Mouse (Mus musculus): ENCODE measurements around the gene Arl15.

The Arl15 gene

DNA sequence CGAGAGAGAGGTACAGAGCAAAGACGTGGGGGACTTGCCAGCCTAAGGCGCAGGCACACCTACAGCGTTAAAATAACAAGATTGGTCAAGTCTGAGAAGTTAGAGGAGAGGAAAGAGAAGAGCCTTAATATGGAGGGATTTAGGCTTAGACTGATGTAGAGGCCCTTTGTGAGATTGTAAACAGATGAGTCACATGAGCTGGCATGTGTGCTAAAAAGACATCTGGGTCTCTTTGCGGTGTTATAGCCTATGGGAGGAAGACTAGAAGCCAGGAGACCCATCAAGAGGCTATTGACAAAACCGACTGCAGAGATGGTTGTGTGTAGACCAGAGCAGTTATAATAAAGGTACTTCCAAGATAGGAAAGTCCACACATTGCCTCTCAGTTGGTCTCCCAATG, 296.5 kb downstream of the Arl15 start:
- DNase-seq (ENCODE audit: low read depth in 1 of 2, low spot score in 2 of 2) = no peak

DNA sequence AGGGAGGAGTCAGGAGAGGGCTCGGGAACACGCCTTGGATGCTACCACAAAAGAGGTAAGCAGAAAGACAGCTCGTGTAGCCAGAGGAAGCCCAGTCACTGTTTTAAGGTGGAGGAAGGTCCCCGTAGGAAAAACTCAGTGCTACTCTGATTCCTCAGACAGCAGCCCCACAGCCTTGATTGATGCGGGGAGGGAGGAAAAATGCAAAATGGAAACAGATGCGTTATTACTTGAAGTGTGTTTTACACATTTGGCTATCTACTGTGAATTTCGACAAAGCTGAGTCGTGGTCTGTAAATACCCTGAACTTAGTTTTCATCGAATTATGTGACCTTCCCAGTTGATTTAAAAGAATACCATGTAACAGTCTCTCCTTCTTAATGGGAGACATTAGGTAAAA, 296.9 kb downstream of the Arl15 start:
- no peak for DNase-seq (ENCODE audit: low read depth in 1 of 2, low spot score in 2 of 2)

DNA sequence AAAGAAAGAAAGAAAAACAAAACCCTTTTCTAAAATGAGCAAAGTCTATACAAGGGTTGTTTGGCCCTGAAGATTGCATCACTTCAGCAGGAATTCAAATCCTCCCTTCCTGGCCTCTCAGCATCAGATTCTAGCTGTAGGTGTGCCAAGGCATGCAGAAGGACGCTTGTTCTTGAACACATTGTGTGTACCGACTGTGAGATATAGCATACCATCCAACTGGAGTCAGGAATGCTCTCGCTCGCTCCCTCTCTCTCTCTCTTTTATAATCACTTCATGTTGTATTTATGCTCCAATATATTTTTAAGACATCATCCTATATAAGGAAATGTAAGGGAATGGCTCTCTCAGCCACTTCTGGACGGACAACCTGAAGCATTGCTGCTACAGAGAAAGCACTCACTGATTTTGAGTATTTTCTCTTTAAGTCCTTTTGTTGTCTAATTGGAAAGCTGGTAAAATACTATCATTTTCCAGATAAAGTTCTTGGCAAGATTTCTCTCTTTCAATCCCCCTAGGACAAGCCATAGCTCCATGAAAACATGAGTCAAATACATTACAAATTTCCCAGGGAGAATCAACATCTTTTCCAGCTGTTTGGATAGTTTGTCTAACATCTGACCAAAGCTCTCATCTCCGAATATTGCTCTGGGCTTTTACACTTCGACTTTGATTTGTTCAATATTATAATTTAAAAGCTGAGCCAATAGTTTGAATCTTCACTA, 300.0 kb downstream of the Arl15 start:
- no peak for DNase-seq (ENCODE audit: low read depth in 1 of 2, low spot score in 2 of 2)

DNA sequence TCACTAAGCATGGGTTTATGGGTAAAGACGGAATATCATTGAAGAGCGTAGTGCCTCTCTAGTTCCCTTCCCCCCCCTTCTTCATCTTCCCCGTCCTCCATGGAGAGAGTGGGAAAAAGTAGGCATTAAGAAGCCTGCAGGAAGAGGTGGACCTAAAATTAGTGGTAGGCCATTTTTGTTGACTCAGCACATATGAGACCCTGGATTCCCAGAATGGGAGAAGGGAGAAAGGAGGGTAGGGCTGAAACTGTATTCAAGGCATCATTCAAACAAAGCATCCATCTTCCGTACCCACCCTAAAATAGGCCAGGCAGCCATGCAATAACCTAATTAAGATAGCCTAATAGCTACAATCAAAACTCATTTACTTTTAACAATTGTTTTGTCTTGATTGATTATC, 301.1 kb downstream of the Arl15 start:
- no peak for DNase-seq (ENCODE audit: low read depth in 1 of 2, low spot score in 2 of 2)

DNA sequence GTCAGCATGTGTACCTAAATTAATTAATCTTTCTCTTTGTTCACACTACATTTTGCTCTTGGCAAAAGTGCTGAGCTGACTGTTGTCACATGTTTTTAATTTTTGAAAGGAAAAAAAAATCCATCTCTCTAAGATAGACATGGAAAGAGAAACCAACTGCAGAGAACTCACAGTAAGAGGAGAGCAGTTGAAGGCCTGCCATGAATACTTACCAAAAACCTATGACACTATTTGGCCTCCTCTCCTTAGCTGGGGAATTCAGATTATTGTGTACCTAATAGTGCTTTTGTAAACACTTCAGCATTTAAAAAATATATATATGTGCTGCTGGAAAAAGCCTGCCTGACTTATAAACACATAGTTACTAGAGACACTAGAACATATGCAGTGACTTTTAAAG, 302.1 kb downstream of the Arl15 start:
- no peak for DNase-seq (ENCODE audit: low read depth in 1 of 2, low spot score in 2 of 2)

DNA sequence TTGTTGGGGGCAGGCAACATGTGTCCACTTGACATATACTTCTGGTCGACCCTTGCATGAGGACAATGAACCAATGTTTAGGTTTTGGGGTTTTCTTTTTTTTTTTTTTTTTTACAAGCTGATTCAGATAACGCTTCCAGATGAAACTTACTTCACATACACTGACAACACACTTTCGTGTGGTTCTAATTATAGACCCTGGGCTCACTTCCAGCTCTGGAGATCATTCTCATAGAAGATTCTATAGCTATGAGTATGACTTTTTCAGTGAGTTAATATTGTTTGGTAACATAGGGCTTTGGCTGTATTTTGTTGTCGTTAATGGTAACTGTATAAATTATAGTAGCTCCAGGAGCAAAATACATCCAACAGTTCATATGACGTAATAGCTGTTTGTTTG, 306.9 kb downstream of the Arl15 start:
- no peak for DNase-seq (ENCODE audit: low read depth in 1 of 2, low spot score in 2 of 2)

DNA sequence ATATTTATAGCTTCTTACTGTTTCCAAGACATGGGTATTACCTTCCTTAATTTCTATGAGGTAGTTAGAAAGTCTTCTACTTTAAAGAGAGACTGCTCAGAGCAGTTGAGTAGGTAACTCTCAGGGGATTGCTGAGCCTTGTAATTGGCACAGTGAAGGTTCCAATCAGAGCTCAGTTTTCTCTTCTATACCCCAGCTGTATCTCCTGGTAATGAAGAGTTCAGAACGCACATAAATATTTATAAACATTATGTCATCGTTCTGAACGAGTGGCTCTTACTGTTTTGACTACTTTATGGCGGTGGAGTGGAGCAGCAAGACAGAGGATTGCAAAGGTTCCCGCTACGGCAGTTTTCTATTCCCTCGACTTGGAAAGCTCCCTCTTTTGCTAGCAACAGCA, 311.8 kb downstream of the Arl15 start:
- no peak for DNase-seq (ENCODE audit: low read depth in 1 of 2, low spot score in 2 of 2)

DNA sequence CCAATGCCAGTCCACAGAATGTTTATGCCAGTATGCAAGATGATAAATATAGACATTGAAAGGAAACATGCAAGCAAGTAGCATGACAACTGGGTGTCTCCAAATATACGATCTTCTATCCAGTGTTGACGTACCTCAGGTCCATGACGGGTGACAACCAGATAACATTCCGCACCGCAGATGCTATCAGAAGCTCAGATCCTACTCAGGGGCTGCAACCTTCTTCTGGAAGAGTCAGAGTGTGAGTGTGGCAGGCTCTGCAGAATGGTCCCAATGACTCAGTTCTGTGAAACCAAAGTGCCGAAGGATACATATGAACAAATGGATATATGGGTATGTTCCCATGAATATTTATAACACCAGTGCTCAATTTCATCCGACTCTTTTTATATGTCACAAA, 313.2 kb downstream of the Arl15 start:
- no peak for DNase-seq (ENCODE audit: low read depth in 1 of 2, low spot score in 2 of 2)

DNA sequence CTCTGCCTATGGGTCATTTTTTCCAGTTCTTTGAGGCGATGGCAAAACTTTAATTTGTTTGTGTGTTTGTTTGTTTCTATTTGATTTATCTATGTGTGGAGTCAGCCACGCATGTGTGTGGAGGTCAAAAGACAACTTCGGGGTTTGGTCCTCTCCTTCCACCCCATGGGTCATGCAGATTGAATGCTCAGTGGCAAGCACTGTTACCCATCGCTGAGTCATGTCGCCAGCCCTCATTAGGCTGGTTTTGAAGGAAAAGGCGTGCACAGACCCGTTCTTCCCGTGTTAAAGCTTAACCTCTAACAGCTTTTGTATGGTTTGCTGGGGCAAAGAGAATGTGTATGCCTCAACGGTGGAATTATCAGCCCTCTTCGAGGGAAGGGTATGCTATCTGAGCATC, 315.1 kb downstream of the Arl15 start:
- DNase-seq (ENCODE audit: low read depth in 1 of 2, low spot score in 2 of 2) = no peak

DNA sequence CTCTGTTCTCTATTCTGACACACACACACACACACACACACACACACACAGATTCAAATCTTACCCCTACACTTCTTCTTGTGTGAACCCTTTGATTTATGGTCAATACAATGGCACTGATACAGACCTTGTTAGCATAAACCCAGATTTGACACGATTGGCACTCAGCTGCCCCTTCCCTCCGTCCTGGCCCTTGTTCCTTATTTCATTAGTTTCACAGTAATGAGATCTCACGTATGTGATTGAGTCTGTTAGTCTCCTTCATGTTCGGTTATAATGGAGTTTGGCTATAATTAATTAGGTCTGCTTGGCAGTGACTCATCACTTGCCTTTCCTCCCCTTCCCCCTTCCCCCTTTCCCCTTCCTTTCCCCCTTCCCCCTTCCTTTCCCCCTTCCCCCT, 315.5 kb downstream of the Arl15 start:
- no peak for DNase-seq (ENCODE audit: low read depth in 1 of 2, low spot score in 2 of 2)

DNA sequence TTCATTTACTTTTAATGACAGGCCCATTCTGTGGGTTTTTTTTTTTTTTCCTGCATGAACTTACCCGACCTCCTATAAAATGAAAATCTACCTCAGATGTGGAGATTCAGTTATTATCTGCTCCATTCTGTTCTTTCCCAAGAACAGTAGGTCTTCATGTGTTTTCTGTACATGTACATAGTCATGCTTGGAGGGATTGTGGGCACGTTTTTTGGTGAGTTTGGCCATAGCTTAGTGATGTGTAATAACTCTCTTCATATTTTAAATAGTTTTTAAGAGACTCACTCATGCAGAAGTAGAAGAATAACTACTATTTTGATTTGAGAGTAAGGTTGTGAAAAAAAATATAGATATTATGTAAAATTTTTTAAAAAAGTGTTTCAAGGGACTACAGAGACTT, 319.2 kb downstream of the Arl15 start:
- DNase-seq (ENCODE audit: low read depth in 1 of 2, low spot score in 2 of 2) = no peak

DNA sequence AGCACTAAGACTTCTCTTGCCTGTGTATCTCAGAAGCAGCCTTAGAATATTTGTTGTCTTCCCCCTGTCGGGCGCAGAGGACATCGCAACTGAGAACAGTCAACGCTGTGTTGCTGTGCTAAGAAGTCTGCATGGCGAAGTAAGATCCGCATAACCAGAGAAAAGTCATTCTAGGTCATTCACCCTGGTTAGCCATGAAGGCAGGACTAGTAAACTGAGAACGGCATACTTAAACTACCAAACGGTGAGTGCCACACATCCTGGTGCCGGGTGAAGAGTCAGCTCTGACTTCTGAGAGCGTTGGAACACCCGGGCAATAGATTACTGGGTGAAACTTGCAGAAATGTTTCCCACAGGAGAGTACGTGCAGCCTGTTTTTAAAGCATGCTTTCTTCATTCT, 320.3 kb downstream of the Arl15 start:
- DNase-seq (ENCODE audit: low read depth in 1 of 2, low spot score in 2 of 2) = no peak

DNA sequence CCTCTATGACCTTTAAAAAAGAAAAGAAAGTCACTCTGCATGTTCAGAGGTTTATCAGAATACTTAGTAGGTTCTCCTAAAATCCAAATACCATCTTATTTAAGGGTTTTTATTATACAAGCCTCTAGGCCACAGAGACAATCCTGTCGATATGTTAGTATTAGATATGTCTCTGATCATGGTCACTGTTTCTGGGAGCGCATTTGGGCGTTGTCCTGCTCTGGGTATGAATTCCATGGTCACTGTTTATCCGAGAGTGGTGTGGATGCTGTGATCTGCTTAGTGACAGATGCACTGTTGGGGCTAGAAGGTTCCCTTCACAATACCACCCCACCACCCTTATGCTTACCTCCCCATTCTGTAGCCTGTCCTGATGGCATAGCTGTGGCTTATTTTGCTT, 320.8 kb downstream of the Arl15 start:
- DNase-seq (ENCODE audit: low read depth in 1 of 2, low spot score in 2 of 2) = no peak

DNA sequence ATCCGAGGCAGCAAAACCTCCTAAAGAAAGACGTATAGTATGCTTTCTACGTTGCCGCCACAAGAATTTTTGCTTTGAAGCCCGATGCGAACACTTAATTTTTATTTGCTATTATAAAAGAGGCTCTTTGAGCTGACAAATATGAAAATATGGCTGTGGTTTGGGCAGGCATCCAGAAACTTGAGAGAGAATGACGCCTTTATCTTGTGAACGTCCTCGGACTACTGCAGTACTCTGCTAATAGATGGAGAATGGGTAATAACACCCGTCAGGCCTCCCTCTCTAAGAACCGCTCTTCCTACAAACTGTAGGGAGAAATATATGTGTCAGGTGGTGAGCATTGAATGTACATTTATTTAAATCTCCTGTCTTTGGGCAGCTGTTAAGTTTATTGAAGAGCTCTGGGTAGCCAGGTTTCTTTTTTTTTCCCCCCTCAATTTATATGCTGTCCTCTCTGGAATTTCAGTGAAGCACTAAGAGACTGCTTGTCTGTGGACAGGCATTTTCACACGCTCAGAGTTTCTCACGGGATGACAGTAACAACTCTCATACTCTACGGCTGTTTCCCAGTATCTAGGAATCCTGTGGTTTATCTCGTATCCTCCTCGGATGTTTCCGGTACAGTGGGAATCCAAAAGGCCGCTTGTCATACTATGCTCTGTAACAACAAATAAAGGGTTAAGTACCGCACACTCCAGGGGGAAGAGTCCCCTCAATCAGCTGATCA, 324.0 kb downstream of the Arl15 start:
- DNase-seq (ENCODE audit: low read depth in 1 of 2, low spot score in 2 of 2) = no peak

DNA sequence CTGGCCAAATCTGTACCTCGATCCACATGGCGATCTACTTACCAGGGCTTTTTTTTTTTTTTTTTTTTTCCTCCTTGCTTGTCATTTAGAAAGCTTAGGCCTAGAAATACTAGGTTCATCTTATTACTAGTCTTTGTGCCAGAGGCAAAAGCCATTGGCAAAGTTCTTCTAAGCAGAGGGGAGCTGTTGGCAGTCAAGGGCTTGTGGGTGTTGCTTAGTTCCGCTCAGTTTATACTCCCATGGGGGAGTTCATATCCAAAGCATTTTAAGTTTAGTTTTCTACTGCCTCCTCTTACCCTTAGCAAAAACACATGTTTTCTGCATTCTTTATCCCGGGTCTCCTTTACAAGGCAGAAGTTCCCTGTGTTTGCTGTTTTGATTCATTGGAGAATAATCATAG, 325.5 kb downstream of the Arl15 start:
- DNase-seq (ENCODE audit: low read depth in 1 of 2, low spot score in 2 of 2) = no peak

DNA sequence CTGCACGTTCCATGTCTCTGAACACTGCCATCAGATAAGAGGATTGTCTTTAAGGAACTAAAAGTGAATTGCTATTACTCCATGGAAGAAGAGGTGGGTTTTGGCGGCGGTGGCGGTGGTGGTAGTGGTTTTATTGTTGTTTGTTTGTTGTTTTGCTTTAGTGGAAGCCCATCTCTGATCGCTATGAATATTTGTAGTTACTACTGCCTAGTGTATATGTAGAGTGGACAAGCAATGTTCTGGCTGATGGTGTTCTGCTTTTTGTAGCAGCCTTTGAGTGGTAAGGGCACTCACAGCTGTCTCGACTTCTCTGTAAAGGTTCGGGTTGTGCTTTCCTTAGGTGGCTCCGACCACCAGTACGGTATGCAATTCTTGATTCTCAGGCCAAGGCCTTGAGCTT, 327.3 kb downstream of the Arl15 start:
- DNase-seq (ENCODE audit: low read depth in 1 of 2, low spot score in 2 of 2) = no peak

DNA sequence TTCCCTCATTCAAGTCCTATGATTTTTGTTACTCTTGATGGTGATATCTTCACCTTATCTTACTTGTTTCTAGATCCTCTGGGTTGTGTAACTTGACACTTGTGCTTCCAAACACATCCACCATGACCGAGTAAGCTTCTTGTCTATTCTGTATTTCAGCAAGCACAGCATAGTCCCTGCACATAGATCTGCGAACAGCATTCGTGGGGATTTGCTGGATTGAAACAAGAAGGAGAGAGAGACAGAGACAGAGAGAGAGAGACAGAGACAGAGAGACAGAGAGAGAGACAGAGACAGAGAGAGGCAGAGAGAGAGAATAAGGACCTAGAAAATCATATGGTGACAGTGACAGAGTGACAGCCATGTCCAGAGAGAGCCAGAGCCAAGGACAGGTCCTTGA, 329.1 kb downstream of the Arl15 start:
- DNase-seq (ENCODE audit: low read depth in 1 of 2, low spot score in 2 of 2) = no peak

DNA sequence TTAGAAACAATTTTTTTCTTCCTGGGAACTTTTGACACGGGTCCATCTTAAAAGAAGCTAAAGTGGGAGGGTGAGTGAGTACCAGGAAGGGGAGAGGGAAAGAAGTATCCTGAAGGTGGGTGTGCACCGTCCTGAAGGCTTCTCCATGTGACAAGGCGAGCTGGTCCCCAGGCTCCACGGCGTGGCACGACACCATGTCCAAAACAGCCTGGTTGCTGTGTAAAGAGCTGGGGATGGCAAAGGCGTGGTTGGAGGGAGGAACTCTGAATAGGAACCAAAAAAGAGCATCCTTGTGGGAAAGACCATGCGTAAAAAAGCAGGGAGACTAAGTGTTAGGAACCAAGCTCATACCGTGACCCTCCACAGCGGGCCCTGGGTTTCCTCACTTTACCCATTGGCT, 330.1 kb downstream of the Arl15 start:
- DNase-seq (ENCODE audit: low read depth in 1 of 2, low spot score in 2 of 2) = no peak

DNA sequence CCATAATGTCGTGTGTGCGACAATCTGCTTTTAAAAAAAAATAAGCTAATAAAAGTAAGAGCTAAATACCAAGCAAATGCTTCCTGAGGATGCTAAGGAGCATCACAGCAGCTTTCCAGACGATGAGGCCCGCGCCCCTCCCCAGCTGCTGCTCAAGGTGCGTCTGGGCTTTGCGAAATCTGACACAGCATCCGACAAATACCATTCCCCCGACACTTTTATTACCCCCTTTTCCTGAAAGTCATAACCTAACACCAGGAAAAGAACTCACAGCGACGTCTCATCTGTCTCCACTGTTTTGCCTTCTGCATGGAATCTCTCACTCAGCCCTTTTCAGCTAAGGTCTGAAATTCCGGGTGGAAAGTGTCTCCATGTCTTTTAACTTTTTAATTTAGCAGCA, 330.7 kb downstream of the Arl15 start:
- DNase-seq (ENCODE audit: low read depth in 1 of 2, low spot score in 2 of 2) = no peak

DNA sequence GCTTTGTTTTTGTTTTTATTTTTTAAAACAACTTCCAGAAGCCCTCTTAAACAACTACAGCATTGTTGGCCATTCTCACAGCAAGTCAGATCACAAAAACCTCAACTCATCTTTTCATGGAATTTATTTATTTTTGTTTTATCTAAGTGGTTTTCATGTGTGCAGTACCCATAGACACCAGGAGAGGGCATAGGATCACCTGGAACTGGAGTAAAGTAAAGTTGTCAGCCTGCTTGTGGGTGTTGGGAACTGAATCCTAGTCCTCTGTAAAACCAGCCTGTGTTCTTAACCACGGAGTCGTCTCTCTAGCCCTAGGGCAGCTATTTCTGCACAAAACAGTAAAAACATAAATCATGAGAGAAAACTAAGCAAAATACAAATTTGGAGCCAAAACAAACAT, 334.1 kb downstream of the Arl15 start:
- no peak for DNase-seq (ENCODE audit: low read depth in 1 of 2, low spot score in 2 of 2)

DNA sequence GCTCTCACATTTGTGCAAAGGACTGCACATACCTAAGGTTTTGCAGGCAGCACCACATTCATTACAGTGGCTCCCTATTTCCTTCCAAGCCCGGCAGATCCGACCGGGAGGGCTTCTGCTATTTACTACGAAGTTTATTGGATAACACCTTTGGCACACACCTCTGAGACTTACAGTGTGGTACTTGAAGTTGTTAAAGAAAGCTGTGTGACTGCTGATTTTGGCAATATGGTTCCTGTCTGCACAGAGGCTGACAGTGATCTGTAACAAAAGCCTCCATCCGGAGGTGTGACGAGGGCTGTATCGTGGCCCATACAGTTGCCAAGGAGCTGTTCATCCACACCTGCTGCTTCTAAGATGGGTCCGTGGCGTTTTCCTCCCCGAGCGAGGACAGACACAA, 335.7 kb downstream of the Arl15 start:
- DNase-seq (ENCODE audit: low read depth in 1 of 2, low spot score in 2 of 2) = no peak

DNA sequence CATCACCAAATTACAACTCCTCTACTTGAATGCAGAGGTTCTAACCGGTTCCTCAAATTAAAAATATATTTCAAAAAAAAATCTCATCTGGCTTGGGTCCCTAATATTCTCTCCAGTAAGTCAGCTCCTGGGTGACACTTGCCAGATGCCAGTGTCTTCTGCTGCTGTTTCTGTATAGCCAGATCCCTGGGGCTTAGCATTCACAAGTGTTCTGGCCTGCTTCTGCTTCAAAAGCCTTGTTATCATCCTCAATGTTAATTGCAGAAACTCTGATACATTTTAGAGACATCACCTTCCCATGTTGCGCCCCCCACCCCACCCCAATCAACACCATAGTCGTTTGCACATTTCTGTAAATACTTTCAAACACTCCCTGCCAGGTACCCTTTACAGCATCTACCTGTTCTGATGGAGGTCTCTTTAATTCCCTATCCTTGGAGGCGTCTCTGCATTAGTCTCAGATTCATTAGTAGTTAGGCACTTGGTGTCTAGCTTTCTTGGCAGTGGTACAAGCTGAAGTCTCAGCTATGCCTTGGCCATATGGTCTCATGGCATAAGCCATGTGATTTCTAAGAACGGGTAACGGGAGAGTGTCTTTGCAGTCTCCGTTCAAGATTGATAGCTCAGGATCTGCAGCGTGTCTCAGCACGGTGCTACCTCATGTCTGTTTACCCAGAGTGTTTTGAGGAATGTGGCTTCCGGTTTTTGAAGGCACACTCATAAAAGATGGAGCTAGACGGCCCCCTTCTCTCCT, 336.4 kb downstream of the Arl15 start:
- DNase-seq (ENCODE audit: low read depth in 1 of 2, low spot score in 2 of 2) = no peak

All from monocyte, adult 2 months (primary cell).